16 mouse cellular contexts compared by ENCODE assay signal in the genomic region with DNA sequence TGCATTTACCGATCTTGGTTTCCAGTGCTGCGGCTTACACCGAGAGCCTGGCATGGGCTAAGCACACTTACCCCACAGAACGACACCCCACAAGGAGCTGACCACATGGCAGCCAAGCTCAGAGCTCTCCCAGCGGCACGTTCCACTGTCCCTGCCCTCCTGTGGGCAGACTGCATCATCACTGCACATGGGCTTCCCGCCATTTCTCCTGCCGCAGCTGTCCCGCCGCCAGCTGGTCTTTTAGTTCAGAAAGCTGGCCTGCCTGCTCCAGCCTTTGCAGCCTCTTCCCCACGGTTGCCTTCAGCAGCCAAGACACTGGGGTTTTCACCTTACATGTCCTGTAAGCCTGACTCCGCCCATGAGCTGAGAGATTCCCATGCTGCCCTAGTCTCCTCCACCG.
"Had no signal": no experiment of that assay in that cellular context is flagged by ENCODE, and none has a peak within 500 bp of the region (broad histone marks: within the 10 kb centered on the region; RNA-seq: fewer than 3 reads in every experiment).

No protein-coding gene starts in this region.

- ATAC-seq: hindbrain, postnatal 0 days; intestine, embryonic 16.5 days; liver, embryonic 12.5 days had no signal

- DNase-seq: gastrocnemius, adult 2 months; gastrocnemius, postnatal 10 days; gastrocnemius, postnatal 25 days; heart, adult 18-20 months; heart, postnatal 14 days; heart, postnatal 36 days; kidney, adult 11 months; kidney, adult 2 months; kidney, adult 9 months; kidney, postnatal 14 days; kidney, postnatal 36 days; layer of hippocampus, adult 9-11 months; layer of hippocampus, postnatal 36 days had no signal
